Mouse (Mus musculus) stomach, embryonic 16.5 days (tissue): ENCODE measurements around the gene Spryd3. TPM values are rescaled to one million over a fixed set of nuclear protein-coding genes. Genes with fewer than 3 reads are reported as not detected.
A peak's percentile ranks its signal among the peaks of the same experiment; 100 is the strongest.

Experiments used
- ATAC-seq: fragments of 200-750 bp; cut with Nextera tagmentation; 2 replicates; pipeline ENCODE4 v1.8.0; 2017; ENCODE audit warnings: moderate number of reproducible peaks, moderate TSS enrichment; ENCODE audit not compliant: insufficient read depth, low FRiP score
- H3K27ac ChIP-seq: fragments of 300-500 bp; sonication (generic); 2 replicates; pipeline ENCODE4 v1.5.1; 2014; ENCODE audit warnings: low read length
- H3K27me3 ChIP-seq: fragments of 300-500 bp; sonication (generic); 2 replicates; pipeline ENCODE4 v1.6.1; 2014; ENCODE audit warnings: low read length, control low read depth, mixed read lengths; ENCODE audit not compliant: control insufficient read depth, insufficient read depth
- H3K36me3 ChIP-seq: fragments of 300-500 bp; sonication (generic); 2 replicates; pipeline ENCODE4 v1.6.1; 2014; ENCODE audit warnings: low read length; ENCODE audit not compliant: control insufficient read depth, insufficient read depth
- H3K4me1 ChIP-seq: fragments of 300-500 bp; sonication (generic); 2 replicates; pipeline ENCODE4 v1.6.1; 2014; ENCODE audit warnings: low read length, control low read depth, mixed read lengths; ENCODE audit not compliant: control insufficient read depth, insufficient read depth
- H3K4me2 ChIP-seq: fragments of 300-500 bp; sonication (generic); 2 replicates; pipeline ENCODE4 v1.6.1; 2014; ENCODE audit warnings: low read depth, low read length, mixed read lengths
- H3K4me3 ChIP-seq: fragments of 300-500 bp; sonication (generic); replicated peaks from 2 replicates; pipeline ENCODE4 v1.5.1; 2014; ENCODE audit warnings: mild to moderate bottlenecking, low read length
- H3K9ac ChIP-seq: fragments of 300-500 bp; sonication (generic); 2 replicates; pipeline ENCODE4 v1.6.1; 2014; ENCODE audit warnings: low read length
- H3K9me3 ChIP-seq: fragments of 300-500 bp; sonication (generic); replicated peaks from 2 replicates; pipeline ENCODE4 v1.6.1; 2016; ENCODE audit warnings: low read length, control low read depth; ENCODE audit not compliant: control insufficient read depth
- WGBS: fragments of 180-500 bp; shearing (Covaris S2); extraction: QIAGEN DNeasy Blood & Tissue Kit; methylation state at CpG from one replicate; pipeline ENCODE4 v1.1.7; 2014; 5-methylcytosine and 5-hydroxymethylcytosine counted together
- polyA plus RNA-seq: library from polyadenylated mRNA; unstranded; fragments of >200 nt; fragmentation: Nextera tagmentation; extraction: Ambion mirVana; gene quantifications from 2 replicates; pipeline ENCODE4 v1.2.1, GENCODE M21; 2015

The Spryd3 gene
- polyA plus RNA-seq, 1 experiment from 2014 or later: 29.2 TPM

- no peak overlapping the region for H3K4me2 ChIP-seq
- H3K9ac ChIP-seq: no peak overlapping the region
- no peak overlapping the region for H3K4me3 ChIP-seq
- no peaks in the 10 kb centered on the region for H3K9me3 ChIP-seq
- H3K27ac ChIP-seq: peak overlapping the region; percentile 9; the same call in 1 of the 2 replicates
- no peak for ATAC-seq
- 47% methylated on average over 23 of the region's 23 CpGs for WGBS
- H3K36me3 ChIP-seq: no peaks in the 10 kb centered on the region
- H3K27me3 ChIP-seq: peaks cover 10% of the 10 kb centered on the region
- peaks cover 25% of the 10 kb centered on the region for H3K4me1 ChIP-seq
Measured at GRCm38 (mm10) chr15:102142914-102143912, 7.2 kb upstream of the Spryd3 start.

- WGBS: 89% methylated on average over 5 of the region's 5 CpGs
- Histone ChIP-seq H3K27ac (no peak overlapping the region), H3K4me2 (no peak overlapping the region), H3K9ac (no peak overlapping the region), H3K36me3 (no peaks in the 10 kb centered on the region), H3K4me1 (peaks cover 23% of the 10 kb centered on the region), H3K27me3 (peaks cover 10% of the 10 kb centered on the region), H3K9me3 (no peaks in the 10 kb centered on the region), H3K4me3 (no peak overlapping the region)
- no peak for ATAC-seq
Measured at GRCm38 (mm10) chr15:102141120-102141519, 5.1 kb upstream of the Spryd3 start.

- no peaks in the 10 kb centered on the region for H3K27me3 ChIP-seq
Measured at GRCm38 (mm10) chr15:102135522-102136128, 409 bp downstream of the Spryd3 start.

DNA sequence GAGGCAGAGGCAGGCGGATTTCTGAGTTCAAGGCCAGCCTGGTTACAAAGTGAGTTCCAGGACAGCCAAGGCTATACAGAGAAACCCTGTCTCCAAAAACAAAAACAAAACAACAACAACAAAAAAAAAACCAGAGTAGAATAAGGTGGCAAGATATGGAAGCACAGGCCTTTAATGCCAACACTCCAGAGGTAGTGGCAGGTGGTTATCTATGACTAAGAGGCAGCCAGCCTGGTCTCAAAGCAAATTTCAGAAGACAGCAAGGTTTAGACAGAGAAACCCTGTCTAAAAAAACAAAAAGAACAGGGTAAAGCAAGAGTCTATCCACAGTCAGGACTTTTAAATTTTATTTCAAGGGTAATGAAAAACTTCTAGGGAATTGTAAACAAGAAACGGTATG is 1.3 kb downstream of the Spryd3 start:
- WGBS: 69% methylated on average over 2 of the region's 2 CpGs
- H3K4me2 ChIP-seq: peak overlapping the region; percentile 74; the same call in 1 of the 2 replicates

More at GRCm38 (mm10) chr15:102135522-102136128, 409 bp downstream of the Spryd3 start:
- peak; percentile 65 for ATAC-seq
- peak overlapping the region; percentile 76 for H3K9ac ChIP-seq
- H3K4me1 ChIP-seq: peaks cover 14% of the 10 kb centered on the region; the same call in 1 of the 2 replicates
- 2% methylated on average over 35 of the region's 35 CpGs for WGBS
- H3K27ac ChIP-seq: peak overlapping the region; percentile 43
- no peaks in the 10 kb centered on the region for H3K9me3 ChIP-seq
- peaks cover 11% of the 10 kb centered on the region for H3K36me3 ChIP-seq
- H3K4me2 ChIP-seq: peak overlapping the region; percentile 74
- H3K4me3 ChIP-seq: peak overlapping the region; percentile 59

GRCm38 (mm10) chr15:102133314-102133713 is 2.7 kb downstream of the Spryd3 start:
- Histone ChIP-seq H3K27ac (peak overlapping the region; percentile 28), H3K9me3 (no peaks in the 10 kb centered on the region), H3K27me3 (no peaks in the 10 kb centered on the region), H3K36me3 (peaks cover 14% of the 10 kb centered on the region), H3K4me1 (peaks cover 14% of the 10 kb centered on the region; the same call in 1 of the 2 replicates), H3K4me2 (no peak overlapping the region), H3K4me3 (no peak overlapping the region), H3K9ac (no peak overlapping the region)
- ATAC-seq: no peak
- 73% methylated on average over 9 of the region's 9 CpGs for WGBS

More for the DNA sequence above, 1.3 kb downstream of the Spryd3 start:
- Histone ChIP-seq H3K9ac (peak overlapping the region; percentile 76; the same call in 1 of the 2 replicates), H3K27me3 (no peaks in the 10 kb centered on the region), H3K9me3 (no peaks in the 10 kb centered on the region), H3K4me1 (peaks cover 14% of the 10 kb centered on the region; the same call in 1 of the 2 replicates), H3K4me3 (no peak overlapping the region), H3K36me3 (peaks cover 11% of the 10 kb centered on the region), H3K27ac (no peak overlapping the region)
- ATAC-seq: no peak

DNA sequence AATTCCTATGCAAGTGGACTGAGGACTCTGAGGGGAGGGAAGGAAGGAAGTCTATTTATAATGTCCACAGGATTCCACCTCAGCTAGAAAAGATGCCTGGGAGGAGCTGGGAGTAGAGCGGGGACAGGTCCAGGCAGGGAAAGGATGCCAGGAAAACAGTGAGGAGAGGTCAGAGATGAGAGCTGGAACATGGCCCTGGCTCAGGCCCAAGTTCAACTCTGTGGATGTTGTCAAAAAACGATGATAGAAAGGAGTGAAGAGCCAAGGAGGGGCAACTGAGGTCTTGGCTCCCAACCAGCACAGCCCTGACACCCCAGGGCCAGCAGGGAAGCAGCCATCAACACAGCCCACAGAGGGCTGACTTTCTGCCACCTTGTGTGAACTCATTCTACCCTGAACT is 9.7 kb downstream of the Spryd3 start:
- 50% methylated on average over 2 of the region's 2 CpGs for WGBS
- Histone ChIP-seq H3K9me3 (no peaks in the 10 kb centered on the region), H3K9ac (no peak overlapping the region), H3K4me3 (no peak overlapping the region), H3K36me3 (peaks cover 6% of the 10 kb centered on the region), H3K27ac (peak overlapping the region; percentile 3; the same call in 1 of the 2 replicates), H3K4me1 (0 out of 2 replicates have a peak, but pooled peaks cover 2% of the 10 kb centered on the region), H3K27me3 (no peaks in the 10 kb centered on the region), H3K4me2 (no peak overlapping the region)
- ATAC-seq: peak; percentile 60; the same call in 1 of the 2 replicates

- 0 out of 2 replicates have a peak, but pooled peaks cover 10% of the 10 kb centered on the region for H3K4me1 ChIP-seq
- no peak overlapping the region for H3K27ac ChIP-seq
- H3K27me3 ChIP-seq: no peaks in the 10 kb centered on the region
- 79% methylated on average over 5 of the region's 5 CpGs for WGBS
- no peak overlapping the region for H3K4me2 ChIP-seq
- no peaks in the 10 kb centered on the region for H3K36me3 ChIP-seq
- no peak overlapping the region for H3K4me3 ChIP-seq
- no peaks in the 10 kb centered on the region for H3K9me3 ChIP-seq
- H3K9ac ChIP-seq: no peak overlapping the region
- no peak for ATAC-seq
Measured at GRCm38 (mm10) chr15:102120530-102120929, 15.5 kb downstream of the Spryd3 start.

- H3K27me3 ChIP-seq: no peaks in the 10 kb centered on the region
- ATAC-seq: no peak
Measured at GRCm38 (mm10) chr15:102119831-102120170, 16.2 kb downstream of the Spryd3 start.

More at GRCm38 (mm10) chr15:102119831-102120170, 16.2 kb downstream of the Spryd3 start:
- 70% methylated on average over 2 of the region's 2 CpGs for WGBS
- no peak overlapping the region for H3K9ac ChIP-seq
- no peak overlapping the region for H3K4me3 ChIP-seq
- H3K4me2 ChIP-seq: no peak overlapping the region
- no peaks in the 10 kb centered on the region for H3K9me3 ChIP-seq
- H3K27ac ChIP-seq: no peak overlapping the region
- no peaks in the 10 kb centered on the region for H3K36me3 ChIP-seq
- H3K4me1 ChIP-seq: 0 out of 2 replicates have a peak, but pooled peaks cover 13% of the 10 kb centered on the region
